Mouse (Mus musculus): ENCODE measurements at regions not wholly inside any gene's neighbourhood (a gene's known extent, or its start where the extent isn't known, plus 50 kb on each side); places are given as distances from the start of the nearest gene placed in this dataset.

DNA sequence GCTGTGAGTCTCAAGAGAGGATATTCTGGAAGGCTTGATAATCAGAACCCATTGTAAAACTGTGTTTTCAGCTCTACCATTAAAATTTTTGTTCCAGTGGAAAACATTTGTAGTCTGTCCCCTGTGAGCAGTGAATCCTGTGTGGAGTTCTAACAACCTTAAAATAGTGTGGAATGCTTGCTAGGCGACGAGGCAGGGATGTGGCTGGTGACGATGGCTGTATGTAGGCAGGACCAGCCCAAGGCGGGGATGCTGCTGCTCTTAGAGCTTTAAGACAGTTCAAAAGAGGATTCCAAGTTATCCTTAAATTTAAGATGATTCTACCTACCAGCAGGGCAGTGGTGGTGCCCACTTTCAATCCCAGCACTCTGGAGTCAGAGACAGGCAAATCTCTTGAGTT lies 1151.9 kb upstream of the A1bg start:
- TF ChIP-seq CTCF (IDR thresholded peaks at IDR 0.05; ENCODE audit: extremely low read depth, insufficient read depth, insufficient read length, insufficient replicate concordance) = no peak
- TF ChIP-seq POLR2A (IDR thresholded peaks at IDR 0.05; ENCODE audit: low read depth, low read length) = no peak

Measured in spleen, adult 2 months (tissue).